ENCODE assay signal across 8 mouse cellular contexts in genomic region chr8:13132220-13132619, GRCm38 (mm10). TPM values are rescaled to one million over a fixed set of nuclear protein-coding genes. Genes with fewer than 3 reads are reported as not detected.
DNase-seq lines count a peak whose midpoint lies in the region; ATAC-seq and TF ChIP-seq lines count a peak whose summit lies in the region.
"Not testable (repeated sequence)": the region's sequence is repeated elsewhere in the genome, so short reads cannot be mapped to it uniquely, and the experiment has no call there.

No protein-coding gene starts in this region.

- H3K4me3 ChIP-seq in embryonic facial prominence, embryonic 11.5 days (ENCODE audit: low read depth, low read length), result not testable (repeated sequence)

- not testable (repeated sequence) for H3K9ac ChIP-seq in embryonic facial prominence, embryonic 11.5 days (replicated peaks; ENCODE audit: low read length)

- H3K4me1 ChIP-seq in embryonic facial prominence, embryonic 11.5 days (ENCODE audit: control insufficient read depth, insufficient read depth, low read length), result not testable (repeated sequence)

- intact Hi-C loops in heart, postnatal 36 days (cut with DNase I), result loop anchor here (2.0 kb wide), 1 partner anchor 81 kb away; no protein-coding TSS in a partner anchor

- not testable (repeated sequence) for ATAC-seq in embryonic facial prominence, embryonic 11.5 days (replicated peaks; ENCODE audit: insufficient number of reproducible peaks, low FRiP score, low TSS enrichment, low read depth)

- TF ChIP-seq POLR2A in brain, embryonic 14.5 days (IDR thresholded peaks at IDR 0.05; ENCODE audit: borderline replicate concordance, extremely low read depth, insufficient read depth, insufficient read length, poor library complexity, severe bottlenecking), result not testable (repeated sequence)

- H3K4me2 ChIP-seq in embryonic facial prominence, embryonic 11.5 days (ENCODE audit: low read depth, low read length), result not testable (repeated sequence)

- H3K27me3 ChIP-seq in embryonic facial prominence, embryonic 11.5 days (ENCODE audit: control insufficient read depth, insufficient read depth, low read length), result not testable (repeated sequence)

- peak; percentile 88 for DNase-seq in ES-CJ7 (ENCODE audit: low read depth, low spot score)
- peak; percentile 63 for DNase-seq in brain, embryonic 14.5 days (ENCODE audit: low read depth)
- peak; percentile 72 for DNase-seq in embryonic facial prominence, embryonic 11.5 days (ENCODE audit: low spot score)
- peak; percentile 50 to 69 for DNase-seq in heart, postnatal 36 days
- DNase-seq in layer of hippocampus, adult 11-12 months (ENCODE audit: low spot score), result peak; percentile 66
- peak; percentile 69 for DNase-seq in lung, postnatal 10 days
- peak; percentile 67 for DNase-seq in retina, postnatal 1 day
- DNase-seq in thymus, postnatal 4 days, result peak; percentile 79

- TF ChIP-seq CTCF in brain, embryonic 14.5 days (IDR thresholded peaks at IDR 0.05; ENCODE audit: borderline replicate concordance, extremely low read depth, insufficient read depth, insufficient read length), result peak; percentile 54; the same call in 1 of the 2 replicates

- H3K27ac ChIP-seq in embryonic facial prominence, embryonic 11.5 days (replicated peaks; ENCODE audit: low read depth, low read length), result not testable (repeated sequence)

- H3K9me3 ChIP-seq in embryonic facial prominence, embryonic 11.5 days (replicated peaks; ENCODE audit: control insufficient read depth, low read length), result not testable (repeated sequence)

- 71% methylated on average over 9 of the region's 9 CpGs for WGBS in embryonic facial prominence, embryonic 11.5 days

- H3K36me3 ChIP-seq in embryonic facial prominence, embryonic 11.5 days (replicated peaks; ENCODE audit: control insufficient read depth, insufficient read depth, low read depth, low read length), result peaks cover 18% of the 10 kb centered on the region

RNA-seq across cellular contexts. Expression of gene Lamp1, which starts 26.7 kb away (rescaled TPM):
- polyA plus RNA-seq in brain, embryonic 14.5 days (2012; rRNA removed), result 247 and 265 TPM in 2 replicates
- 264 and 265 TPM in 2 replicates for polyA plus RNA-seq in embryonic facial prominence, embryonic 11.5 days (2014; fragmentation: Nextera tagmentation; extraction: Ambion mirVana)
- total RNA-seq in heart, postnatal 36 days (2021), result 100 to 1,000 TPM; 403 to 406 TPM

RNA-seq across cellular contexts. Expression of gene Cul4a, which starts 26.8 kb away (rescaled TPM):
- 60.6 and 67.6 TPM in 2 replicates for polyA plus RNA-seq in brain, embryonic 14.5 days (2012; rRNA removed)
- polyA plus RNA-seq in embryonic facial prominence, embryonic 11.5 days (2014; fragmentation: Nextera tagmentation; extraction: Ambion mirVana), result 106 and 114 TPM in 2 replicates
- 10 to 100 TPM; 77.2 to 81.4 TPM for total RNA-seq in heart, postnatal 36 days (2021)

RNA-seq across cellular contexts. Expression of gene Pcid2, which starts 27.0 kb away (rescaled TPM):
- polyA plus RNA-seq in brain, embryonic 14.5 days (2012; rRNA removed), result 38.5 and 40.5 TPM in 2 replicates
- polyA plus RNA-seq in embryonic facial prominence, embryonic 11.5 days (2014; fragmentation: Nextera tagmentation; extraction: Ambion mirVana), result 50.1 and 50.2 TPM in 2 replicates
- 10 to 100 TPM in 1 of 2 experiments, 1 to 10 TPM in 1; 7.5 to 11.0 TPM for total RNA-seq in heart, postnatal 36 days (2021)
